Mouse (Mus musculus) spleen, adult 2 months (tissue): ENCODE measurements around the gene Ptgr1. TPM values are rescaled to one million over a fixed set of nuclear protein-coding genes. Genes with fewer than 3 reads are reported as not detected.

Source experiments
- DNase-seq, 2 experiments: peaks; one replicate each; pipeline versions ENCODE4 v3.0.0 to v3.0.0-alpha.2; 2012 to 2021; ENCODE audit warnings: low spot score in 2 of 2, low read depth in 1 of 2
- H3K27ac ChIP-seq: fragments of 200-500 bp; 2 replicates; pipeline ENCODE4 v1.5.1; 2012; ENCODE audit warnings: low read length, inconsistent platforms; ENCODE audit not compliant: insufficient read depth
- H3K27me3 ChIP-seq: fragments of 200-500 bp; 2 replicates; pipeline ENCODE4 v1.6.1; 2012; ENCODE audit warnings: mild to moderate bottlenecking, moderate library complexity, low read length, inconsistent platforms; ENCODE audit not compliant: control insufficient read depth, insufficient read depth
- H3K36me3 ChIP-seq: fragments of 200-500 bp; 2 replicates; pipeline ENCODE4 v1.6.1; 2012; ENCODE audit warnings: mild to moderate bottlenecking, low read length, inconsistent platforms; ENCODE audit not compliant: control insufficient read depth, insufficient read depth
- H3K4me1 ChIP-seq: fragments of 200-500 bp; 2 replicates; pipeline ENCODE4 v1.6.1; 2011; ENCODE audit warnings: inconsistent platforms; ENCODE audit not compliant: control insufficient read depth, insufficient read depth, insufficient read length
- H3K4me3 ChIP-seq: fragments of 200-500 bp; 2 replicates; pipeline ENCODE4 v1.5.1; 2011; ENCODE audit warnings: mild to moderate bottlenecking, inconsistent platforms; ENCODE audit not compliant: insufficient read depth, insufficient read length; ENCODE audit errors: extremely low read depth
- CTCF ChIP-seq: fragments of 200-500 bp; IDR thresholded peaks from 2 replicates; pipeline ENCODE4 v1.5.1; 2011; ENCODE audit warnings: mild to moderate bottlenecking, inconsistent platforms; ENCODE audit not compliant: insufficient read depth, insufficient read length, insufficient replicate concordance; ENCODE audit errors: extremely low read depth
- POLR2A ChIP-seq: fragments of 200-500 bp; IDR thresholded peaks from 2 replicates; pipeline ENCODE4 v1.6.1; 2011; ENCODE audit warnings: low read depth, low read length, inconsistent platforms
- WGBS: fragments of 180-500 bp; shearing (Covaris S2); methylation state at CpG from one replicate; pipeline ENCODE4 v1.1.7; 2018; 5-methylcytosine and 5-hydroxymethylcytosine counted together
- polyA plus RNA-seq: library from polyadenylated mRNA; depleted of rRNA; stranded (reverse); fragments of >200 nt; gene quantifications from 2 replicates; pipeline ENCODE4 v1.2.3, GENCODE M21; 2012

Gene Ptgr1
- polyA plus RNA-seq, 1 experiment, result 0.96 TPM

DNA sequence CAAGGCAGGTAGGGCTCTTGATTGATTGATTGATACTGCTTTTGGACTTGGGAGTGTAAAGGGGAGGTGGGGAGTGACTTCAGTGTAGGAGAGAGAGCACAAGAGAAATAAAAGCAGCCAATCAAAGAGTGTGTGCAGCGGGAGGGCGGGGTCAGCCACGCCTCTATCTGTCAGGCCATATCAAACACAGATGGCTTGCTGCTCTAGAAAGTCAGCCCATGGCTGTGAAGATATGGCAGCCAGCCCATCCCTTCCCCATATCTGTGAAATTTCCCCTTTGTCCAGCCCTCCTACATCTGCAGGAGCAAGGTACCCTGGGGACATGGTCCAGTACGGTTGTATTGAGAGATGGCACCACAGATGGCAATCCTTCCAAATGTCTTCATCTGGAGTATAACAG, 16.2 kb downstream of the Ptgr1 start:
- TF ChIP-seq CTCF (no peak), POLR2A (no peak)
- Histone ChIP-seq H3K27me3 (no peaks in the 10 kb centered on the region), H3K4me3 (no peak overlapping the region), H3K36me3 (no peaks in the 10 kb centered on the region), H3K4me1 (no peaks in the 10 kb centered on the region), H3K27ac (no peak overlapping the region)
- 81% methylated on average over 4 of the region's 4 CpGs for WGBS
- DNase-seq, result no peak

DNA sequence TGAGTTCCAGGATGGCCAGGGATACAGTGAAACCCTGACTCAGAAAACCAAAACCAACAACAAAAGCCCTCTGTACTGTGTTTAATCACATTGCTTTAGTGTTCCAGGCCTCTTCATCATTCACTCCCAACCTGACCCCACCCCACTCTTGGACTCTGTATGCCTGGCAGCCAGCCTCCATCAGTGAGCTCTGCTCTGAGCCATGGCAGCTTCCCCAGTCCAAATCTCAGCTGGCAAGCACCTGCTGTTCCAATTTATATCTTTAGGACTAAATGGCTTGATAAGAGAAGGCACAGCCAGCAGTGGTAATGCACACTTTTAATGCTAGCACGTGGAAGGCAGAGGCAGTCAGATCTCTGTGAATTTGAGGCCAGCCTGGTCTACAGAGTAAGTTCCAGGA, 21.8 kb downstream of the Ptgr1 start:
- no peak for DNase-seq
- no peak for TF ChIP-seq CTCF
- H3K36me3 ChIP-seq, result no peaks in the 10 kb centered on the region
- H3K4me3 ChIP-seq, result no peak overlapping the region
- H3K27me3 ChIP-seq, result no peaks in the 10 kb centered on the region
- no peaks in the 10 kb centered on the region for H3K4me1 ChIP-seq
- WGBS, result 86% methylated on average over 1 of the region's 1 CpGs
- no peak overlapping the region for H3K27ac ChIP-seq

DNA sequence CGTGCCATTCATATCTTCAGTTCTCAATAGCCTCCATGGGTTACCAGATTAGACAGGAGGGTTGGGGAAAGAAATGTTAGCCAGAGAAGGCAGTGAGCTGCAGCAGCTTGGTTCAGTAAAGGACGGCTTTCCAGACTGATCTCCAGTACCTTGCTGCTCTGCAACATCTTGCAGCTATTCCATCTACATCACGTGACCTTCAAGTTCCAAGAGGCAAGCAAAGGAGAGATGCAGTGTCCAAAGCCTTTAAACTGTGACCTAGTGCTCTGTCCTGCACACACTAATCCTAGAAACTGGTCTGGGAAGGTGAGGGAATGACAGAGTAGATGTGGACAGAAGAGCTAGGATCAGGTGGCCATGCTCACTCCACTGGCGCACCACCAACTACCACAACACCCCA, 23.6 kb downstream of the Ptgr1 start:
- WGBS, result 93% methylated on average over 4 of the region's 4 CpGs
- no peak for TF ChIP-seq POLR2A
- TF ChIP-seq CTCF, result no peak
- H3K27me3 ChIP-seq, result no peaks in the 10 kb centered on the region
- no peak overlapping the region for H3K27ac ChIP-seq
- H3K4me3 ChIP-seq, result no peak overlapping the region
- H3K4me1 ChIP-seq, result no peaks in the 10 kb centered on the region
- no peaks in the 10 kb centered on the region for H3K36me3 ChIP-seq
- DNase-seq, result no peak

DNA sequence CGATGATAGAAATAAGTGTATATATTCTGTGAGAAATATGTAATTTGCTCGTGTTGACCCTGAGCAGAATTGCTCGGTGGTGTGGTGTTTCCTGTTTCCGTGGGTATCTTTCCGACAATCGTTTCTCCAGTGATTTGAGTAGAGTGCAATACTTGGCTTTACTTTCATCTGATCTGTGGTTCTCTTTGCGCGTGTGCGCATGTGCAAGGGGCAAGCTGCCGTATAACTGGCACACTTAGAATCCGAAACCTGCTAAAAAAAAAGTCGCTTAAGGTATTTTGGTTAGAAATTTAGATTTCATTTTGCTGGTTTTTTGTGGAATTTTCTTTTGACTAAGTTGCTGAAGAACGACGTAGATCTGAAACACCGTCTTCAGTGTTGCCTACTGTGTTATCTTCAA, 25.2 kb downstream of the Ptgr1 start:
- TF ChIP-seq CTCF (no peak), POLR2A (no peak)
- DNase-seq, result no peak
- H3K4me1 ChIP-seq, result no peaks in the 10 kb centered on the region
- 83% methylated on average over 15 of the region's 15 CpGs for WGBS
- no peak overlapping the region for H3K4me3 ChIP-seq
- no peaks in the 10 kb centered on the region for H3K36me3 ChIP-seq
- H3K27me3 ChIP-seq, result no peaks in the 10 kb centered on the region
- H3K27ac ChIP-seq, result no peak overlapping the region

DNA sequence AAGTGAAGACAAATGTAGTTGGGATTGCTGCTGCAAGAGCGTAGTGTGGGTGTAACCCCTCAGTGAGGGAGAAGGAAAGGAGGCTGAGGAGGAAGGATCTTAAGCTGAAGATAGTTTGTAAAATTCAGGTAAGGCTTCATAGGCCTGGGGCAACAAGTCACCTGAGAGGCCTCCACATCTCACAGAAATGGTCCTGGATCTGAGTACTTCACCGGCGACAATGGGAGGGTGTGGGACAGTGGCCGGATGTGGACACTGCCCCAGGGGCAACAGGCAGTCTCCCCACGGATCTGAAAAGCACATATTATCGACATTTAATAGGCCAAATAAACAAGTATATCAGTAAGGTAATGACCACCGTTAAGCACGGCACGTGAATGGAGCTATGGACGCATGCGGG, 34.3 kb downstream of the Ptgr1 start:
- no peak for DNase-seq
- TF ChIP-seq CTCF (no peak), POLR2A (no peak)
- no peak overlapping the region for H3K27ac ChIP-seq
- H3K27me3 ChIP-seq, result no peaks in the 10 kb centered on the region
- 0 out of 2 replicates have a peak, but pooled peaks cover 2% of the 10 kb centered on the region for H3K4me1 ChIP-seq
- no peak overlapping the region for H3K4me3 ChIP-seq
- WGBS, result 92% methylated on average over 11 of the region's 11 CpGs
- H3K36me3 ChIP-seq, result no peaks in the 10 kb centered on the region

DNA sequence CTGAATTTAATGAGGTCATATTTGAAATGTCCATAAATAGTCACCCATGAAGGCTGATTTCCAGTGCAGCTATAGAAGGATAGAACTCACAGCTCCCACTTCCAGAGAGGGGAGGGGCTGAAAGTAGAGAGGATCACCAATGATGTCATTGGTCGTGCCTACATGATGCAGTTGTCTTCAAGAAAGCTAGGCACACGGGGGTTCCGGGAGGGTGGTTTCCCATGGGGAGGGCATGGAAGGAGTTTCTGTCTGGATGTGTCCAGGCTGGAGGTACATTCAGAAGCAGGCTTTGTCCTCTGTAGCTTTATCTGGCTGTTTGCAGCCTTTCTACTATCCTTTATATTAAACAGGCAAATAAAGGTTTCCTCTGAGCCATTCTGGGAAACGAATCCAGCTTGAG, 38.5 kb downstream of the Ptgr1 start:
- no peak for DNase-seq
- H3K27me3 ChIP-seq, result no peaks in the 10 kb centered on the region
- no peak overlapping the region for H3K4me3 ChIP-seq
- 92% methylated on average over 4 of the region's 4 CpGs for WGBS
- no peaks in the 10 kb centered on the region for H3K36me3 ChIP-seq
- peaks cover 4% of the 10 kb centered on the region; the same call in 1 of the 2 replicates for H3K4me1 ChIP-seq
- TF ChIP-seq POLR2A (no peak), CTCF (no peak)
- H3K27ac ChIP-seq, result no peak overlapping the region

DNA sequence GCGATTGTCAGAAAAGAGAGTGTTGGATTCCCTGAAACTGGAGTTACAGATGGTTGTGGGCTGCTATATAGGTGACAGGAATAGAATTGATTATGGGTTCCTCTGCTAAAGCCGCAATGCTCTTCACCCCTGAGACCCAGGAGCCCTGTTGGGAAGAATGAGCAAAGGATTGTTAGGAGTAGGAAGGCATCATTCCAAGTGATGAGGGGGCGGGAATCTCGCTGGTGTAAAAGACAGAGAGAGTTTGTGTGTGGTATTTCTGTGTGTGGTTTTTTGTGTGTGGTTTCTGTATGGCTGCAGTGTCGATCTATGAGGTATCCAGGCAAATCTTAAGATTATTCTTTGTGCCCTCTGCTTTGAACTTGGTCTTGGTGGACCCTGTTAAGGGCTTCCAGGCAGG, 42.2 kb downstream of the Ptgr1 start:
- no peaks in the 10 kb centered on the region for H3K36me3 ChIP-seq
- no peak overlapping the region for H3K4me3 ChIP-seq
- WGBS, result 53% methylated on average over 5 of the region's 5 CpGs
- DNase-seq, result no peak
- TF ChIP-seq CTCF (no peak), POLR2A (no peak)
- H3K27me3 ChIP-seq, result no peaks in the 10 kb centered on the region
- no peak overlapping the region for H3K27ac ChIP-seq
- H3K4me1 ChIP-seq, result peaks cover 2% of the 10 kb centered on the region; the same call in 1 of the 2 replicates

DNA sequence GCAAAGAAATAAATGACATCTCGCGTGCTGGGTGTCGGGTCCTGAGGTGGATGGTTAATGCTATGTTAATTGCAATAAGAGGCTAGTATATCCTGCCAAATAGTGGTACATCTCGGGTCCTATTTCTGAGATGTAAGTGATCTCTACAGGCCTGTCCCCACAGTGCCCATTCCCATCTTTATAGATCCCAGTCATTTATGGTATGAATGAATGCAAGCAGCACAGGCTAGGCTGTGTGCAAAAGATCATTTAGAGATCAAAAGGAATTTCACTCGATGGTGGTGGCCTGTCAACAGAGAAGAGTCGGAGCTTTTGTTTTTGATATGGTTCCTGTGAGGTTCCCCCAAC, 42.7 kb downstream of the Ptgr1 start:
- WGBS, result 9% methylated on average over 6 of the region's 6 CpGs
- TF ChIP-seq POLR2A (no peak), CTCF (no peak)
- Histone ChIP-seq H3K4me3 (peak overlapping the region; percentile 73; the same call in 1 of the 2 replicates), H3K27me3 (no peaks in the 10 kb centered on the region), H3K4me1 (peaks cover 2% of the 10 kb centered on the region; the same call in 1 of the 2 replicates), H3K36me3 (no peaks in the 10 kb centered on the region), H3K27ac (no peak overlapping the region)
- DNase-seq, result no peak
